Mouse (Mus musculus) neural tube, embryonic 11.5 days (tissue): ENCODE data around the gene Vmn1r107. TPM values are rescaled to one million over a fixed set of nuclear protein-coding genes. Genes with fewer than 3 reads are reported as not detected.
"Not testable (repeated sequence)": the region's sequence is repeated elsewhere in the genome, so short reads cannot be mapped to it uniquely, and the experiment has no call there.

Experiments used
- ATAC-seq: fragments of 200-750 bp; cut with Nextera tagmentation; 2 replicates; pipeline ENCODE4 v1.8.0; 2017; ENCODE audit warnings: moderate number of reproducible peaks, mild to moderate bottlenecking, moderate TSS enrichment, moderate library complexity; ENCODE audit not compliant: insufficient read depth, low FRiP score, low TSS enrichment
- DNase-seq: peaks from one replicate; pipeline ENCODE4 v3.0.0-alpha.2; 2015; ENCODE audit warnings: low spot score
- H3K27ac ChIP-seq: fragments of 300-500 bp; sonication (generic); 2 replicates; pipeline ENCODE4 v1.5.1; 2014; ENCODE audit warnings: low read depth, mild to moderate bottlenecking, low read length
- H3K27me3 ChIP-seq: fragments of 300-500 bp; sonication (generic); 2 replicates; pipeline ENCODE4 v1.6.1; 2014; ENCODE audit warnings: mild to moderate bottlenecking, low read length, mixed read lengths; ENCODE audit not compliant: control insufficient read depth, insufficient read depth
- H3K36me3 ChIP-seq: fragments of 300-500 bp; sonication (generic); 2 replicates; pipeline ENCODE4 v1.6.1; 2014; ENCODE audit warnings: mild to moderate bottlenecking, low read length, moderate library complexity, mixed read lengths; ENCODE audit not compliant: control insufficient read depth, insufficient read depth
- H3K4me1 ChIP-seq: fragments of 300-500 bp; sonication (generic); 2 replicates; pipeline ENCODE4 v1.6.1; 2014; ENCODE audit warnings: low read length, mixed read lengths; ENCODE audit not compliant: control insufficient read depth, insufficient read depth
- H3K4me2 ChIP-seq: fragments of 300-500 bp; sonication (generic); 2 replicates; pipeline ENCODE4 v1.6.1; 2014; ENCODE audit warnings: low read depth, mild to moderate bottlenecking, moderate library complexity
- H3K4me3 ChIP-seq: fragments of 300-500 bp; sonication (generic); 2 replicates; pipeline ENCODE4 v1.5.1; 2014; ENCODE audit warnings: low read depth, low read length
- H3K9ac ChIP-seq: fragments of 300-500 bp; sonication (generic); 2 replicates; pipeline ENCODE4 v1.6.1; 2014; ENCODE audit warnings: mild to moderate bottlenecking, low read length
- H3K9me3 ChIP-seq: fragments of 300-500 bp; sonication (generic); 2 replicates; pipeline ENCODE4 v1.6.1; 2016; ENCODE audit warnings: low read length; ENCODE audit not compliant: control insufficient read depth
- WGBS: fragments of 180-500 bp; shearing (Covaris S2); extraction: QIAGEN DNeasy Blood & Tissue Kit; methylation state at CpG from one replicate; pipeline ENCODE4 v1.1.7; 2014; 5-methylcytosine and 5-hydroxymethylcytosine counted together
- polyA plus RNA-seq: library from polyadenylated mRNA; unstranded; fragments of >200 nt; fragmentation: Nextera tagmentation; extraction: Ambion mirVana; gene quantifications from 2 replicates; pipeline ENCODE4 v1.2.1, GENCODE M21; 2014

The Vmn1r107 gene
- polyA plus RNA-seq, result not detected in 2 replicates

DNA sequence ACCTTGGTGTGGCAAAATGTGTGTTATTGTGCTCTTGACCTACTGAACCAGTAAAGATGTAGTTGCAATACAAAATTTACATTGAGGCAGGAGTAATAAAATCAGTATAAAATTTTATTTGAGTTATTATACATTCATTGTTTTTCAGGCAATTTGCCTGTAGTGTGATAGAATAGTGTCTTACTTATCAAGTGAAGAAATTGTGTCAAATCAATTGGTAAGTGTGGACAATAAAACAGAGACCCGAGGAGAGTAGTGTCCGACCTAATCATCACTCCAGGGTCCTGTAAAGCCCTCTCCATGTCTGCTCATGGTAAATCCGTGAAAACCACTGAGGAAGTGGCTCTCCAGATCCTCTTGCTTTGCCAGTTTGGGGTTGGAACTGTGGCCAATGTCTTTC lies at the start of gene Vmn1r107:
TSS of gene Vmn1r107 (plus strand) at position 301 of the 400 bp plus-strand sequence.
- H3K4me2 ChIP-seq, ATAC-seq, DNase-seq, H3K27ac ChIP-seq, H3K4me3 ChIP-seq, H3K9me3 ChIP-seq, H3K27me3 ChIP-seq, H3K36me3 ChIP-seq, H3K4me1 ChIP-seq, H3K9ac ChIP-seq: not testable (repeated sequence)
- WGBS, result no CpG with 5 or more reads among the region's 3 CpGs

- not testable (repeated sequence) for H3K27me3 ChIP-seq, H3K9ac ChIP-seq, H3K4me3 ChIP-seq, H3K4me1 ChIP-seq, H3K27ac ChIP-seq, H3K9me3 ChIP-seq, H3K36me3 ChIP-seq, DNase-seq, ATAC-seq, H3K4me2 ChIP-seq
- no CpG with 5 or more reads among the region's 2 CpGs for WGBS
Observed at GRCm38 (mm10) chr7:20703116-20703515, 34.4 kb downstream of the Vmn1r107 start, which contains the start of gene Vmn1r111. TSS of gene Vmn1r111 (minus strand) at chr7:20703216.

Other genes with a start within 250 kb of the Vmn1r107 start
- gene Vmn1r101, start 226.3 kb upstream of the Vmn1r107 start, polyA plus RNA-seq, result not detected in 2 replicates
- not detected in 2 replicates for gene Gm10670, start 194.0 kb upstream of the Vmn1r107 start, polyA plus RNA-seq
- not detected in 2 replicates for gene Vmn1r103, start 158.4 kb upstream of the Vmn1r107 start, polyA plus RNA-seq
- gene Vmn1r104, start 135.1 kb upstream of the Vmn1r107 start, polyA plus RNA-seq, result not detected in 2 replicates
- not detected in 2 replicates for gene Gm5726, start 123.2 kb upstream of the Vmn1r107 start, polyA plus RNA-seq
- not detected in 2 replicates for gene Gm4141, start 92.7 kb upstream of the Vmn1r107 start, polyA plus RNA-seq
- gene Gm4513, start 69.9 kb upstream of the Vmn1r107 start, polyA plus RNA-seq, result not detected in 2 replicates
- gene Vmn1r111, start 34.3 kb downstream of the Vmn1r107 start, polyA plus RNA-seq, result not detected in 2 replicates
- gene Gm10668, start 61.7 kb downstream of the Vmn1r107 start, polyA plus RNA-seq, result not detected in 2 replicates
- gene Vmn1r112, start 102.3 kb downstream of the Vmn1r107 start, polyA plus RNA-seq, result not detected in 2 replicates
- not detected in 2 replicates for gene Vmn1r113, start 118.4 kb downstream of the Vmn1r107 start, polyA plus RNA-seq
- not detected in 2 replicates for gene Vmn1r114, start 143.3 kb downstream of the Vmn1r107 start, polyA plus RNA-seq
- gene Vmn1r115, start 176.1 kb downstream of the Vmn1r107 start, polyA plus RNA-seq, result not detected in 2 replicates
- gene Vmn1r116, start 203.3 kb downstream of the Vmn1r107 start, polyA plus RNA-seq, result not detected in 2 replicates
- not detected in 2 replicates for gene Vmn1r117, start 215.2 kb downstream of the Vmn1r107 start, polyA plus RNA-seq
- gene Vmn1r118, start 243.4 kb downstream of the Vmn1r107 start, polyA plus RNA-seq, result not detected in 2 replicates